Mouse (Mus musculus): ENCODE data around the gene Ppp2r1b.

DNA sequence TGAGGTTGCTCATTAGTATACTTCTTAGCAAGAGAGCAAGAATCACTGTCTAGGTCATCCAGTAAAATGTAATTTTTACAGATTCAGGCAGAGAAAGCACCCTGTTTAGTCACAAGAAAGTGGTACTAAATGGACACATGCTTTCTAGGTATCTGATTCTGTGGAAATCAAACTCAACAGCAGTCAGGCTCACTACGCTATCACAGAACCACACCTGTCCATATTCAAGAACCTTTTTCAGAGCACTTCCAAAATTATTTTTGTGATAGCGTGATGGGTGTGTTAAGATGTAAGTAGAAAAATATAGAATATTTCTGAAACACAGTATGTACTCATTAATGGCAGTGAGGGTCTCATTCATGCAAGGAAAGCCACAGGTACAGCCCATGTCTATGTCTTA lies 74.5 kb downstream of the Ppp2r1b start:
- TF ChIP-seq POLR2A (IDR thresholded peaks at IDR 0.05; ENCODE audit: borderline replicate concordance, extremely low read depth, low read depth, low read length) (no peak), CTCF (IDR thresholded peaks at IDR 0.05; ENCODE audit: insufficient read depth, low read length) (no peak)
